Mouse (Mus musculus) fibroblast of lung, adult 2 months (primary cell): ENCODE measurements around the gene Pigg.

Source experiments
- DNase-seq: peaks from one replicate; pipeline ENCODE4 v3.0.0-alpha.2; 2011; ENCODE audit warnings: low read depth

The Pigg gene

DNA sequence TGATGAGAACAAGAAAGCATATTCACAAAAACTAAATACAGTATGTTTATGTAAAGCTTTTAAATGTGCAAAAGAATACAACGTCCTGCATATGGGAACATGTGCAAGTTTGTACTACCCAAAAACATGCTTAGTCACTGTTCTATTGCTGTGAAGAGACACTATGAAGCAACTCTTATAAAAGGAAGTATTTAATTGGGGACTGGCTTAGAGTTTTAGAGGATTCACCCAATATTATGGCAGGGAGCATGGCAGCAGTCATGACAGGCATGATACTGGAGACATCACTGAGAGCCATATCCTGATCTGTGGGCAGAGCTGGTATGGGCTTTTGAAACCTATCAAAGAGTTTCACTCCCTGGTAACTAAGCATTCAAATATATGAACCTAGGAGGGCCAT lies 45.5 kb downstream of the Pigg start:
- no peak for DNase-seq

DNA sequence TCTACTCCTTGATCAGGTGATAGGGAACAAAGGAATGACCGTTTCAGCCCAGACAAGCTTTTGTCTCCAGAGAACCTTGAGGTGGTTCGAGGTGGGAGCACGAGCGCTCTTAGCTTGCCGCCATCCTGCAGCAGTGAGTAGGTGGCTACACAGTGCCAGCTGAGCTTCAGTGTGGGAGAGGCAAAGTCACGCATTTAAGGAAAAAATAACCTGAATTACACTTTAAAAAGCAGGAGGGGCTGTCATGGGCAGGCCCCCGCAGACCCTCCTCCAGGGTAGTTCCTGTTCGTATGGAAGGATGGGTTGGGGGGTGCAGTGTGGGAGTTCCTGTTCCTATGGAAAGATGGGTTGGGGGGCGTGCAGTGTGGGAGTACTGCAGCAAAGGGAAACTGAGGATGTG lies 47.1 kb downstream of the Pigg start:
- no peak for DNase-seq

DNA sequence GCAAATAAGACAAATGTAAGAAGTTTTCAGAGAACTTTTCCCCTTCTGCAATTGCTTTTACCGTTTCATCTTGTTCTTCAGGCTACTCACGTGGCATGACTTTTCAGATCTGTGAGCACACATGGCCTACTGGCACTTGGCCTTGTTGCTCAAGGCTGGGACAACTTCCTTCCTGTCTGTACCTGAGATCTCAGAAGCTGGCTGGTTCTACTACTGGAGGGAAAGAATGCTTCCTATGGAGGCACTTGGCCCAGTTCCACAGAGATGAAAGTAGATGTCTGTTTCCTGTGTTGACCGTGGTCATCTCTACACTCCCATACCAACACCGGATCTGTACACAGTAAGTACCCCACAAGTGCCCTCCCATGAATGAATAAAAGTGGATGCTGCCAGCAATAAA lies 47.8 kb downstream of the Pigg start:
- no peak for DNase-seq

DNA sequence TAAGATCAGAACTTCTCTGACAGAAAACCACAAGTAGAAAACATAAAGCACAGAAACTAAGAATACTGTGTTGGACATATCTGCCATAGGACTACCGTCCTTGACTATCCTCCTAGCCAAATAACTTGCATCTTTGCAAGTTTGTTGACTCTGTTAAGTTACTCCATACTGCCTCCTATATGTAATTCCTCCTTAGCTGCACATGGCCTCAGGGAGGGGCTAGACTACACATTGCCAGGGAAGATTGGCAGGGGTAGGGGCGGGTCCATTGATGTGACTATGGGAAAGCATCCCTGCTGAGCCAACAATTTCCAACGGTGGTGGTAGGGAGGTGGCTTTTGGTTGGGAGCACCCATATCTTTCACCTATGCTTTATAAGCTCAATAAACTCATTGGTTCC lies 49.9 kb downstream of the Pigg start:
- no peak for DNase-seq

- DNase-seq, result no peak
These were observed 54.0 kb downstream of the Pigg start for GRCm38 (mm10) chr5:108366328-108366983.

- no peak for DNase-seq
These were observed 54.8 kb downstream of the Pigg start for GRCm38 (mm10) chr5:108366984-108367841.

- no peak for DNase-seq
These were observed 55.5 kb downstream of the Pigg start, which contains the start of gene Gm42517 for GRCm38 (mm10) chr5:108367871-108368332. Gm42517 (minus strand) TSS chr5:108367922.

DNA sequence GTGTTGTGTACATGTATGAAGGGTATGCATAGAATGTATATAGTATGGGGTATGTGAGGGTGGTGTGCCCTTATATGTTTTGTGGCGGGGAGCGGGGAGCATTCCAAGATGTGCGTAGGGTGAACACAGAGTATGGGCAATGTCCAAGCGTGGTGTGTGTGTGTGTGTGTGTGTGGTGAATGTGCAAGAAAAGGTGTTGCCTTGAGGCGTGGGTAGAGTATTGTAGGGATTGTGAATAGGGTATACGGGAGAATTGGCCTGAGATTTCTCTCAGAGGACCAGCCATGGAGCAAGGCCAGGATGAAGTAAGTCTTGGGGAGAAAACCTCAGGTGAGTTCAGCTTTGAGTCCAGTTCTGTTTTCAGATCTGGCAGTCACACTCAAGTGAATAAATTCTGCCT lies 56.0 kb downstream of the Pigg start:
- no peak for DNase-seq

GRCm38 (mm10) chr5:108368851-108369621 lies 56.6 kb downstream of the Pigg start:
- DNase-seq, result no peak

- no peak for DNase-seq
These were observed 57.6 kb downstream of the Pigg start for GRCm38 (mm10) chr5:108369964-108370363.

DNA sequence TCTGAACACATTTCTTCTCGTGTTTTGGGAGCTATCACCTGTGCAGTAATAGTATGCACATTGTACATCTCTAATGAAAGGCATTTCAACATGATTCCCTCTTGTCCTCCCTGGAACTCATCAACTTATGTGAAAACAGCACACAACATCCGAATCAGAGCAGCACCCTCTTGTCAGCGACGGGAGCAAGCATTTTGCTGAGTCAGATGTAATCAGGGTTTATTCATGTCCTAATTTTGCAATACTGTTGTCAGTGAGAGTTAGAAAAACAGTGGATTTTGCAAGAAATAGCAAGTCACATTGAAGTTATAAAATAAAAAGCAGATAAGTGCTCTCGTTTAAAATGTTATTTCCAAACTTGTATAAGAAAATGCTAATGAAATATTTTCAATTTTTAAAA lies 61.7 kb downstream of the Pigg start:
- DNase-seq, result no peak

DNA sequence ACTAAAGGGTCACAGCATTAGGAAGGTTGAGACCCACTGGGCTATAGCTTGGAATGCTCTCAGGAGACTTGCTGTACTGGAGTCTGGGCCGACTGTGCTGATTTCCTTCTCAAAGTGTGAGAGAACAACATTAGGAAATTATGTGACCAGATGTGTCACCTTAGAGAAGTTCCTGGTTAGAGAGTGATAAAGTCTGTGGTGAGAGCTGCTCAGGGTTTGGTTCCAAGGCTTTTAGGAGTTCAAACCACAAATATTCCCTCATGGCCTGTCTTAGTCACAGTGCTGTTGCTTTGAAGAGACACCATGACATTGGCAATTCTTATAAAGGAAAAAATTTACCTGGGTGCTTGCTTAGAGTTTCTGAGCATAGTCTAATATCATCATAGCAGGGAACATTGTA lies 63.6 kb downstream of the Pigg start:
- DNase-seq, result no peak

DNA sequence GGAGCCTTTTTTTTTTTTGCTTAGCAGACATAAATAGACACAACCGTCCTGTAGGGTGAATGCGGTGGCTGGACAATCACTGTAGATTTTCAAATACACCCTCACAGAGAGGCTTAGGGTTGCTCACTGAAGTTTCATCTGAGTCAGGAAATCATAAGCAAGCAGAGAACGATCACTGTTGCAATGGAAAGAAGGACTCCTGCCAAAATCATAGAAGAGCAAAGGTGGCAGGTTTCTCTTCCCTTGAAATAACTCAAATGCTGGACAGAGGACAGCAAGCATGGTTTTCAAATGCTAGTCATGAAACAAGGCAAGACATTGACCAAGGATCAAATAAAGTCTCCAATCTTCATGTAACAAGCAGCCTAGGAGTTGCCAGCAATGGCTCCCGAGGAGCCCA lies 65.9 kb downstream of the Pigg start:
- DNase-seq, result no peak

DNA sequence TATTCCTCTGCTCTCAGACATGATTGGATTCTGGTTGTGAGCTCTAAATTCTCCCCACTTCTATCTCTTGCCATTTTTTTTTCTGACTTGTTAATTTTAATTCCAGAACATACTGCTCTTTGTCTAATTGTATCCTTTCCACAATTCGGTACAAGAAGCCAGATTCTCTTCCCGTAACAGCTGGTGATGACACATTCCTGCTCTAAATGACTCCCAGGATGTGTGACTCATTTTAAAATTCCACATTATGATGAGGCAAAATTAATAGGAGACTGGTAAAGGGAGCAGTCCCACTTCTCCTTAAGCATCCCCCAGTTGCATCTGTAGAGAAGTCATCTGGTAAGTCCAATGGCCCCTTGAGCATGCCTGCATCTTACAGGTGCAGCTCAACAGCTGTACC lies 73.2 kb downstream of the Pigg start:
- DNase-seq, result no peak

GRCm38 (mm10) chr5:108386449-108386848 lies 74.0 kb downstream of the Pigg start:
- no peak for DNase-seq

GRCm38 (mm10) chr5:108388201-108388600 lies 75.8 kb downstream of the Pigg start, which contains the start of gene Pde6b:
Pde6b (plus strand) TSS chr5:108388391.
- no peak for DNase-seq

DNA sequence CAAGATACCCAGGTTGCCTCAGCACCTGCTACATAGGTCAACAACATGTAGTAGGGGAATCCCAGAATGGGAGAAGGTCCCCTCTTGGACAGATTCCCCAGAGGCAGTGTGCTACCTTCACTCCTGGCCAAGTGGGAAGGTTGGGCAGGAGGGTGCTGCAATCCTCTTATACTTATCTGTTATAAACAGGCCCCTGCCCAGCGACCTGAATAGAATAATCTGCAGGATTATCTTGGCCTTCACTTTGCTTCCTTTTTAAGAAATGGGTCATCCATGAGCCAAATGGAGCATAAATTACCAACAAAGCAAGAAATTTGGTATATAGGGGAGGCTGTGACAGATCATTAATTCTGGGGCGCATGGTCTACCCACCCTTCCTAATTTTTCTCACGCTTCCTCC lies 77.3 kb downstream of the Pigg start:
- DNase-seq, result no peak
